Mouse (Mus musculus): ENCODE data around the gene Ccdc149. TPM values are rescaled to one million over a fixed set of nuclear protein-coding genes. Genes with fewer than 3 reads are reported as not detected.

Gene Ccdc149
- total and polyA plus RNA-seq, 3 experiments, result not detected

- TF ChIP-seq TAL1 (conservative IDR thresholded peaks at IDR 0.05; ENCODE audit: low read depth, low read length), result no peak; the same call in 1 of the 2 replicates
- TF ChIP-seq CTCF (IDR thresholded peaks at IDR 0.05; ENCODE audit: low read depth, low read length), result no peak
- TF ChIP-seq POLR2AphosphoS5 (IDR thresholded peaks at IDR 0.05; ENCODE audit: insufficient replicate concordance, low read depth, low read length), result no peak
- no peak for TF ChIP-seq GATA2 (IDR thresholded peaks at IDR 0.05; ENCODE audit: borderline replicate concordance, low read depth, low read length)
- TF ChIP-seq GATA1 (IDR thresholded peaks at IDR 0.05; ENCODE audit: borderline replicate concordance, low read length), result no peak
- Histone ChIP-seq H3K36me3 (replicated peaks) (no peaks in the 10 kb centered on the region), H3K4me1 (ENCODE audit: insufficient read depth, low read depth, low read length) (no peaks in the 10 kb centered on the region), H3K9me3 (replicated peaks) (peaks cover 34% of the 10 kb centered on the region), H3K4me3 (ENCODE audit: low read depth, low read length) (no peak overlapping the region), H3K27me3 (ENCODE audit: insufficient read depth, low read length) (no peaks in the 10 kb centered on the region)
- DNase-seq (ENCODE audit: low spot score) (no peak), ATAC-seq (ENCODE audit: extremely low read depth, insufficient number of reproducible peaks, low FRiP score, poor library complexity, severe bottlenecking) (no peak)
Observed at GRCm38 (mm10) chr5:52393756-52394155, 77.6 kb downstream of the Ccdc149 start.

GRCm38 (mm10) chr5:52391471-52391870, 79.8 kb downstream of the Ccdc149 start:
- Histone ChIP-seq H3K4me1 (ENCODE audit: insufficient read depth, low read depth, low read length) (no peaks in the 10 kb centered on the region), H3K9me3 (replicated peaks) (peaks cover 44% of the 10 kb centered on the region), H3K36me3 (replicated peaks) (no peaks in the 10 kb centered on the region), H3K27me3 (ENCODE audit: insufficient read depth, low read length) (no peaks in the 10 kb centered on the region), H3K4me3 (ENCODE audit: low read depth, low read length) (no peak overlapping the region)
- DNase-seq (ENCODE audit: low spot score) (no peak), ATAC-seq (ENCODE audit: extremely low read depth, insufficient number of reproducible peaks, low FRiP score, poor library complexity, severe bottlenecking) (no peak)
- TF ChIP-seq GATA2 (IDR thresholded peaks at IDR 0.05; ENCODE audit: borderline replicate concordance, low read depth, low read length), result no peak
- no peak for TF ChIP-seq GATA1 (IDR thresholded peaks at IDR 0.05; ENCODE audit: borderline replicate concordance, low read length)
- TF ChIP-seq POLR2AphosphoS5 (IDR thresholded peaks at IDR 0.05; ENCODE audit: insufficient replicate concordance, low read depth, low read length), result no peak
- TF ChIP-seq CTCF (IDR thresholded peaks at IDR 0.05; ENCODE audit: low read depth, low read length), result no peak

GRCm38 (mm10) chr5:52390381-52390780, 80.9 kb downstream of the Ccdc149 start:
- Histone ChIP-seq H3K27me3 (ENCODE audit: insufficient read depth, low read length) (no peaks in the 10 kb centered on the region), H3K4me1 (ENCODE audit: insufficient read depth, low read depth, low read length) (no peaks in the 10 kb centered on the region), H3K9me3 (replicated peaks) (peaks cover 45% of the 10 kb centered on the region), H3K4me3 (ENCODE audit: low read depth, low read length) (no peak overlapping the region), H3K36me3 (replicated peaks) (no peaks in the 10 kb centered on the region)
- no peak for DNase-seq (ENCODE audit: low spot score)
- no peak for ATAC-seq (ENCODE audit: extremely low read depth, insufficient number of reproducible peaks, low FRiP score, poor library complexity, severe bottlenecking)
- TF ChIP-seq CTCF (IDR thresholded peaks at IDR 0.05; ENCODE audit: low read depth, low read length) (no peak), GATA1 (IDR thresholded peaks at IDR 0.05; ENCODE audit: borderline replicate concordance, low read length) (no peak), TAL1 (conservative IDR thresholded peaks at IDR 0.05; ENCODE audit: low read depth, low read length) (no peak), GATA2 (IDR thresholded peaks at IDR 0.05; ENCODE audit: borderline replicate concordance, low read depth, low read length) (no peak), POLR2AphosphoS5 (IDR thresholded peaks at IDR 0.05; ENCODE audit: insufficient replicate concordance, low read depth, low read length) (no peak)

- peaks cover 54% of the 10 kb centered on the region for H3K9me3 ChIP-seq (replicated peaks)
- TF ChIP-seq GATA1 (IDR thresholded peaks at IDR 0.05; ENCODE audit: borderline replicate concordance, low read length), result no peak
- TF ChIP-seq POLR2AphosphoS5 (IDR thresholded peaks at IDR 0.05; ENCODE audit: insufficient replicate concordance, low read depth, low read length), result no peak
- no peak for TF ChIP-seq TAL1 (conservative IDR thresholded peaks at IDR 0.05; ENCODE audit: low read depth, low read length)
- no peaks in the 10 kb centered on the region for H3K4me1 ChIP-seq (ENCODE audit: insufficient read depth, low read depth, low read length)
- H3K36me3 ChIP-seq (replicated peaks), result no peaks in the 10 kb centered on the region
- ATAC-seq (ENCODE audit: extremely low read depth, insufficient number of reproducible peaks, low FRiP score, poor library complexity, severe bottlenecking) (no peak), DNase-seq (ENCODE audit: low spot score) (no peak)
- H3K4me3 ChIP-seq (ENCODE audit: low read depth, low read length), result no peak overlapping the region
- H3K27me3 ChIP-seq (ENCODE audit: insufficient read depth, low read length), result no peaks in the 10 kb centered on the region
Observed at GRCm38 (mm10) chr5:52388092-52388749, 83.1 kb downstream of the Ccdc149 start.

- Histone ChIP-seq H3K4me1 (ENCODE audit: insufficient read depth, low read depth, low read length) (no peaks in the 10 kb centered on the region), H3K9me3 (replicated peaks) (peaks cover 65% of the 10 kb centered on the region), H3K4me3 (ENCODE audit: low read depth, low read length) (no peak overlapping the region), H3K27me3 (ENCODE audit: insufficient read depth, low read length) (no peaks in the 10 kb centered on the region), H3K36me3 (replicated peaks) (no peaks in the 10 kb centered on the region)
- DNase-seq (ENCODE audit: low spot score) (no peak), ATAC-seq (ENCODE audit: extremely low read depth, insufficient number of reproducible peaks, low FRiP score, poor library complexity, severe bottlenecking) (no peak)
- TF ChIP-seq POLR2AphosphoS5 (IDR thresholded peaks at IDR 0.05; ENCODE audit: insufficient replicate concordance, low read depth, low read length) (no peak), GATA1 (IDR thresholded peaks at IDR 0.05; ENCODE audit: borderline replicate concordance, low read length) (no peak), GATA2 (IDR thresholded peaks at IDR 0.05; ENCODE audit: borderline replicate concordance, low read depth, low read length) (no peak), CTCF (IDR thresholded peaks at IDR 0.05; ENCODE audit: low read depth, low read length) (no peak), TAL1 (conservative IDR thresholded peaks at IDR 0.05; ENCODE audit: low read depth, low read length) (no peak)
Observed at GRCm38 (mm10) chr5:52386016-52386415, 85.3 kb downstream of the Ccdc149 start.

GRCm38 (mm10) chr5:52383748-52384147, 87.6 kb downstream of the Ccdc149 start:
- no peak overlapping the region for H3K4me3 ChIP-seq (ENCODE audit: low read depth, low read length)
- ATAC-seq (ENCODE audit: extremely low read depth, insufficient number of reproducible peaks, low FRiP score, poor library complexity, severe bottlenecking), result no peak
- no peaks in the 10 kb centered on the region for H3K4me1 ChIP-seq (ENCODE audit: insufficient read depth, low read depth, low read length)
- peaks cover 53% of the 10 kb centered on the region for H3K9me3 ChIP-seq (replicated peaks)
- H3K36me3 ChIP-seq (replicated peaks), result no peaks in the 10 kb centered on the region
- no peaks in the 10 kb centered on the region for H3K27me3 ChIP-seq (ENCODE audit: insufficient read depth, low read length)
- TF ChIP-seq GATA1 (IDR thresholded peaks at IDR 0.05; ENCODE audit: borderline replicate concordance, low read length), result no peak
- no peak for TF ChIP-seq GATA2 (IDR thresholded peaks at IDR 0.05; ENCODE audit: borderline replicate concordance, low read depth, low read length)
- no peak for TF ChIP-seq TAL1 (conservative IDR thresholded peaks at IDR 0.05; ENCODE audit: low read depth, low read length)
- no peak for TF ChIP-seq POLR2AphosphoS5 (IDR thresholded peaks at IDR 0.05; ENCODE audit: insufficient replicate concordance, low read depth, low read length)
- TF ChIP-seq CTCF (IDR thresholded peaks at IDR 0.05; ENCODE audit: low read depth, low read length), result no peak
- DNase-seq (ENCODE audit: low spot score), result no peak

Data from G1E (cell line).